Mouse (Mus musculus): ENCODE measurements around the gene Rfc1. TPM values are rescaled to one million over a fixed set of nuclear protein-coding genes. Genes with fewer than 3 reads are reported as not detected.

The Rfc1 gene
- polyA plus RNA-seq, 1 experiment from 2014 or later, result 28.9 TPM

DNA sequence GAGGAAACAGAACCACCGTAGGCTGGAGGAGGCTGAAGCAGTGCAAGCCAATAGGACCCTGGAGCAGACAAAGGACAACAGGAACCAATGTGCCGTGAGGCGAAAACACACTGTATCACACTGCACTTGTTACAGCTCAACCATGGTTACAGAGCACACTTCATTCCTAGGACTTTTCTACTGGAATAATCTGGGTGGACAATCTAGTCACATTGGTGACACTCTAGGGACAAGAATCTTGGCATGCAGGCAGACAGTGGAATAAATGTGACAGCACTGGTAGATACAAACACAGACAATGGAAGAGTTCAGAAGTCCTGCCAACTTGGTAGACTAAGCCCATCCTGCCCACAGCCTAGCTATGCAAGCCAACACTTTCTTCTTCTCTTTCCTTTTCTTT, 54.3 kb downstream of the Rfc1 start:
- Histone ChIP-seq H3K9me3 (ENCODE audit: control insufficient read depth) (no peaks in the 10 kb centered on the region), H3K27ac (ENCODE audit: low read depth, low read length) (no peak overlapping the region), H3K9ac (ENCODE audit: low read depth, low read length) (no peak overlapping the region), H3K4me3 (ENCODE audit: low read depth, low read length) (no peak overlapping the region), H3K4me2 (replicated peaks; ENCODE audit: low read depth) (no peak overlapping the region), H3K4me1 (replicated peaks; ENCODE audit: control insufficient read depth, insufficient read depth, low read length) (no peaks in the 10 kb centered on the region), H3K36me3 (ENCODE audit: control insufficient read depth, insufficient read depth) (peaks cover 32% of the 10 kb centered on the region), H3K27me3 (replicated peaks; ENCODE audit: control insufficient read depth, insufficient read depth, low read length) (no peaks in the 10 kb centered on the region)
- no peak for ATAC-seq
- no peak for TF ChIP-seq CTCF (IDR thresholded peaks at IDR 0.05; ENCODE audit: low read depth)
- WGBS, result 90% methylated on average over 3 of the region's 3 CpGs

- Histone ChIP-seq H3K4me2 (replicated peaks; ENCODE audit: low read depth) (no peak overlapping the region), H3K4me1 (replicated peaks; ENCODE audit: control insufficient read depth, insufficient read depth, low read length) (no peaks in the 10 kb centered on the region), H3K9me3 (ENCODE audit: control insufficient read depth) (no peaks in the 10 kb centered on the region), H3K9ac (ENCODE audit: low read depth, low read length) (no peak overlapping the region), H3K27ac (ENCODE audit: low read depth, low read length) (no peak overlapping the region), H3K4me3 (ENCODE audit: low read depth, low read length) (no peak overlapping the region), H3K27me3 (replicated peaks; ENCODE audit: control insufficient read depth, insufficient read depth, low read length) (no peaks in the 10 kb centered on the region), H3K36me3 (ENCODE audit: control insufficient read depth, insufficient read depth) (peaks cover 37% of the 10 kb centered on the region)
- no peak for ATAC-seq
- WGBS, result 92% methylated on average over 6 of the region's 6 CpGs
- no peak for TF ChIP-seq CTCF (IDR thresholded peaks at IDR 0.05; ENCODE audit: low read depth)
Measured at GRCm38 (mm10) chr5:65279133-65279651, 56.3 kb downstream of the Rfc1 start.

GRCm38 (mm10) chr5:65273966-65274365, 61.5 kb downstream of the Rfc1 start:
- Histone ChIP-seq H3K27me3 (replicated peaks; ENCODE audit: control insufficient read depth, insufficient read depth, low read length) (no peaks in the 10 kb centered on the region), H3K4me3 (ENCODE audit: low read depth, low read length) (no peak overlapping the region), H3K9me3 (ENCODE audit: control insufficient read depth) (no peaks in the 10 kb centered on the region), H3K4me2 (replicated peaks; ENCODE audit: low read depth) (no peak overlapping the region), H3K9ac (ENCODE audit: low read depth, low read length) (no peak overlapping the region), H3K27ac (ENCODE audit: low read depth, low read length) (no peak overlapping the region), H3K4me1 (replicated peaks; ENCODE audit: control insufficient read depth, insufficient read depth, low read length) (no peaks in the 10 kb centered on the region), H3K36me3 (ENCODE audit: control insufficient read depth, insufficient read depth) (peaks cover 64% of the 10 kb centered on the region)
- TF ChIP-seq CTCF (IDR thresholded peaks at IDR 0.05; ENCODE audit: low read depth), result no peak
- WGBS, result 83% methylated on average over 3 of the region's 3 CpGs
- no peak for ATAC-seq

DNA sequence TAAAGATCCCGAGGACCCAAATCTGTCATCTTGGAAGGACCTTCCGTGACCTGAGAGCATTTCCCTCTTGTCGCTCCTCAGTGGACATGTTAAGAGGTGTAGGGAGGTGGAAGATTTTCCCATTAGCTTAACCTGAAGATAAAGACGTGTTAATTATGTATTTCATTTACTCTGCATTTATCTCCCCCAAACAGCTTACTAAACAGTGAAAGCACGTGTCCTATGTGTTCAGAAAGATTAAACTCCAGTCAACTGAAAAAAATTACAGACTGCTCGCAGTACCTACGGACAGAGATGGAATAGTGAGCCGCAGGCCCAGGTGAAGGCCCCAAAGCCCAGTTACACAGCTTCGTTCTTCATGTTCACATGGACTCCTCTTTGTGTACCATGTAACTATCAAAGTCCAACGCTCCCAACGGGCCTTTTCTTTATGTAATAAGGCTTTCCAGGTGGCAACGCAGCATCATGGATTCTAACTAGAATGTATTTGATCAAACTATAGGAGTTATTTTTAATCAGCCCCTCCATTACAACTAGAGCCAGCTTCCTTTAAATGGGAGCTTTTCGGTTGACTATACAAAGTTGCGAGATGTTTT, 77.5 kb downstream of the Rfc1 start:
- H3K9ac ChIP-seq (ENCODE audit: low read depth, low read length), result no peak overlapping the region
- no peak for TF ChIP-seq CTCF (IDR thresholded peaks at IDR 0.05; ENCODE audit: low read depth)
- peaks cover 33% of the 10 kb centered on the region for H3K36me3 ChIP-seq (ENCODE audit: control insufficient read depth, insufficient read depth)
- no peak for ATAC-seq
- 86% methylated on average over 14 of the region's 14 CpGs for WGBS
- no peak overlapping the region for H3K27ac ChIP-seq (ENCODE audit: low read depth, low read length)
- no peaks in the 10 kb centered on the region for H3K9me3 ChIP-seq (ENCODE audit: control insufficient read depth)
- no peak overlapping the region for H3K4me2 ChIP-seq (replicated peaks; ENCODE audit: low read depth)
- no peak overlapping the region for H3K4me3 ChIP-seq (ENCODE audit: low read depth, low read length)
- H3K27me3 ChIP-seq (replicated peaks; ENCODE audit: control insufficient read depth, insufficient read depth, low read length), result no peaks in the 10 kb centered on the region
- H3K4me1 ChIP-seq (replicated peaks; ENCODE audit: control insufficient read depth, insufficient read depth, low read length), result no peaks in the 10 kb centered on the region

GRCm38 (mm10) chr5:65250185-65250855, 85.2 kb downstream of the Rfc1 start:
- Histone ChIP-seq H3K27me3 (replicated peaks; ENCODE audit: control insufficient read depth, insufficient read depth, low read length) (no peaks in the 10 kb centered on the region), H3K9ac (ENCODE audit: low read depth, low read length) (no peak overlapping the region), H3K4me2 (replicated peaks; ENCODE audit: low read depth) (no peak overlapping the region), H3K36me3 (ENCODE audit: control insufficient read depth, insufficient read depth) (peaks cover 11% of the 10 kb centered on the region; the same call in 1 of the 2 replicates), H3K4me1 (replicated peaks; ENCODE audit: control insufficient read depth, insufficient read depth, low read length) (no peaks in the 10 kb centered on the region), H3K9me3 (ENCODE audit: control insufficient read depth) (no peaks in the 10 kb centered on the region), H3K4me3 (ENCODE audit: low read depth, low read length) (no peak overlapping the region), H3K27ac (ENCODE audit: low read depth, low read length) (no peak overlapping the region)
- ATAC-seq, result no peak
- WGBS, result 64% methylated on average over 7 of the region's 7 CpGs
- no peak for TF ChIP-seq CTCF (IDR thresholded peaks at IDR 0.05; ENCODE audit: low read depth)

DNA sequence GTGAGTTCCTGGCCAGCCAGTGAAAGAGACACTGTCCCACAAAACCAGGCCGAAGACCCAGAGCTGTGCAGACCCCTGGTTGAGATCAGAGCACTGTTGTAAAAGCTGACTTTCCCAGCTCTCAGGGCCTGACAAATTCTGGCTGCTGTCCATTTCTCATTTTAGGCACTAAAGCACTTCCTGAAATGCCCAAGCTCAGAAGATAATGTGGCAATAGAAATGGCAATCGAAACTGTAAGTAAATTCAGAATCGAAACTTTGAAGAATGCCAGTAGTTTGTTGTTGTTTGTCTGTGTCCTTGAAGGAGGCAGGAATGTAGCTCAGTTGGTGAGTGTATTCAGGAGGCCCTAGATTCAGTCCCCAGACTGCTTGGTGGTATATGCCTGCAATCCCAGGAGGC, 88.2 kb downstream of the Rfc1 start:
- no peak for TF ChIP-seq CTCF (IDR thresholded peaks at IDR 0.05; ENCODE audit: low read depth)
- Histone ChIP-seq H3K4me1 (replicated peaks; ENCODE audit: control insufficient read depth, insufficient read depth, low read length) (no peaks in the 10 kb centered on the region), H3K27ac (ENCODE audit: low read depth, low read length) (no peak overlapping the region), H3K36me3 (ENCODE audit: control insufficient read depth, insufficient read depth) (peaks cover 11% of the 10 kb centered on the region; the same call in 1 of the 2 replicates), H3K9me3 (ENCODE audit: control insufficient read depth) (no peaks in the 10 kb centered on the region), H3K9ac (ENCODE audit: low read depth, low read length) (no peak overlapping the region), H3K4me2 (replicated peaks; ENCODE audit: low read depth) (no peak overlapping the region), H3K27me3 (replicated peaks; ENCODE audit: control insufficient read depth, insufficient read depth, low read length) (no peaks in the 10 kb centered on the region), H3K4me3 (ENCODE audit: low read depth, low read length) (no peak overlapping the region)
- no peak for ATAC-seq
- 90% methylated on average over 3 of the region's 3 CpGs for WGBS

Measured in intestine, postnatal 0 days (tissue).